Mouse (Mus musculus) spleen, adult 12 weeks (tissue): ENCODE data around the gene Gcnt2.

Source experiments
- DNase-seq: peaks from one replicate; pipeline ENCODE4 v3.0.0; 2022; ENCODE audit warnings: low spot score

Gcnt2 gene

GRCm38 (mm10) chr13:40859652-40860399 is at the start of gene Gcnt2:
Gcnt2 (plus strand) TSS chr13:40859754.
- DNase-seq, result no peak

DNA sequence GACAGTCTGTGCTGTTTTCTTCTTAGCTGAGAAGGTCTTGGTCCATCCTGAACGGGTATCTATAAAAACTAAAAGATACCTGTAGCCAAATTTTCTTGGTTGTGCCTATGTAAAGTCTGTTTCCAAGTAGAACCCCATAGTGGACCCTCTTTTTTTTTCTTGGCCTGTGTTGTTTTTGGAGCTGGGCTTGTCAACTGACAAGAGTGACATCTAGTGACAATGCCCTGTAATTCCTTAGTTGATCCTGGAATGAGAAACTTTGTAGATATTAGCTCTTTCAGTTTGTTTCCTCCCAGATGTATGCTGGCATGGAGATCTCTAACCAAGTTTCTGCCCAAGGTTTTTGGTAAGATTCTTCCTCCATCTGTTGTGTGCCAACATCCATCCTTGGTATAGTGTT is 38.9 kb upstream of the Gcnt2 start:
- DNase-seq, result no peak

DNA sequence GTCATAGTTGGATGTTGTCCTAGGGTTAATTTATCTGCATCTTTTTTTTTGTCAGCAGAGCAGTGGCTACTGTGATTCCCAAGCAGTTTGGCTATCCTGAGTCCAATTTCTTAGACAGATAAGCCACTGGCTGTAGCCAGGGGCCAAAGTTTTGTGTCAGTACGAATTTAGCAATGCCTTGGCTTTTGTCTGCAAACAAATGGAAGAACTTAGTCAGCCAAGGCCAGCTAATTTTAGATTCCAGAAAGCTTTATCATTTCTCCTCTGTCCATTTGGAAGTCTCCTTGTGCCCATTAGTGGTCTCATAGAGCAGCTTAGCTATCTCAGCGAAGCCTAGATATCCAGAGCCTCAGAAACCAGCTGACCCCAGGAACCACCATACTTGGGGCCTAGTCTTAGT is 37.6 kb upstream of the Gcnt2 start:
- no peak for DNase-seq

DNA sequence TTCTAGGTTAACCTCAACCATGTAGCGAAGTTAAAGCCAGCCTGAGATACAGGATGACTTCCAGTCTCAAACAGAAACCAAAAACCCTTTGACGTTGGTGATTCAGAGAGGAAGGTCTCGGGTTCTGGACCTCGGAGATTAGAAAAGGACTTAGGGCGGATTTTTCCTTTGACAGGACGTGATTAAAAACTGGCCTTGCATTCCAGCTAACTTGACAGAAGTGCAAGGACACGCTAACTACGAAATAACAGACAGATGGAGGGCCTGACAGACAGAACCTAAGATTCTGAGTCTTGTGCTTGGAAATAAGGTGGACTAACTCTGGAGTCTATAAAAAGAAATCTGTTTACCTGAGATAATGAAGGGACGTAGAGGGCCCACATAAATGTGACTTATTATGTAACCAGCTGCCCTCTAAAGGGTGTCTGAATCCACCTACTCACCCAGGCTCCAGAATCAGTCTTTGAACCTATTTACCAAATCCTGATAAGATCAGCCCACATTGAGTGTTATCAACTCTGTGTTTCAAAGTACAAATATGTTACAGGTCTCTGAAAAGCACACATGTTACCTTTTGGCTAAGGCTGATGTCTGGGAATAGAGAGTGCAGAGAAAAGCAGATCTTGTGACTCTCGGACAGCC is 18.3 kb upstream of the Gcnt2 start:
- DNase-seq, result no peak

GRCm38 (mm10) chr13:40842141-40842540 is 17.4 kb upstream of the Gcnt2 start:
- no peak for DNase-seq

DNA sequence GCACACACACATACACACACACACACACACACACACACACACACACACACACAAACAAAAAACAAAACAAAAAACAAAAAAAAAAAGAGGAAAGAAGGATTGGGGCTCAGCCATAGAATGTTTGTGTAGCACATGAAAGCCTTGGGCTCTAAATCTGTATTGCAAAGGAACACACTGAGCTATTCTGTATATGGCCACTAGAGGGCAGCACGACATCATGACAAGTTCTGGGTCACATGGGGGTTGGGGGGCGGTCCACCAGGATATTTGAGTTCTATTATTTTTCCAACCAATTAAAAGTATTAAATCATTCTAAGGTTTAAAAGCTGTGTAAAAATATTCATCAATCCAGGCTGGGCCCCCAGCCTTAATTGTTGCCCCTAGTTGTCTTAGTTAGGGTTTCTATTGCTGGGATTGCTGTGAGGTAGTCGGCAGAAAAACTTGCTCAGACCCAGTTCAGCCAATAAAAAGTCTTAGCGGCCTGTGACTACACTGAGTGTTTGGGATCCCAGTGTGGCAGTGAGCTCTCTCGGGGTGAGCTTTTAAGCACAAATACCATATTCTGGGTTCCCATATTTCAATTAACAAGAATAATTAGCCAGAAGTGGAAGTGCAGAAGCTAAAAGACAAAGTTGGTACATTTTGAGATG is 16.0 kb upstream of the Gcnt2 start:
- peak; percentile 7 for DNase-seq

- DNase-seq, result no peak
Measured at GRCm38 (mm10) chr13:40844144-40844543, 15.4 kb upstream of the Gcnt2 start.

- no peak for DNase-seq
Measured at GRCm38 (mm10) chr13:40845951-40846350, 13.6 kb upstream of the Gcnt2 start.

DNA sequence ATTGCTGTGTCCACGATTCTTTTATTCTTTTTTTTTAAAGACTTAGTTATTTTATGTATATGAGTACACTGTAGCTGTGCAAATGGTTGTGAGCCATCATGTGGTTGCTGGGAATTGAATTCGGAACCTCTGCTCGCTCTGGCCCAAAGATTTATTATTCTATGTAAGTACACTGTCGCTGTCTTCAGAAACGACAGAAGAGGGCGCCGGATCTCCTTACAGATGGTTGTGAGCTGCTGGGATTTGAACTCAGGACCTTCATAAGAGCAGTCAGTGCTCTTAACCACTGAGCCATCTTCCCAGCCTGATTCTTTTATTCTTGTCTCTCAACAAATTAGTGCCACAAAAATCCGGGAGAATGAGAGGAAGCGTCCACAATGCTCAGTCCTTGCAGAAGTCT is 13.2 kb upstream of the Gcnt2 start:
- no peak for DNase-seq

DNA sequence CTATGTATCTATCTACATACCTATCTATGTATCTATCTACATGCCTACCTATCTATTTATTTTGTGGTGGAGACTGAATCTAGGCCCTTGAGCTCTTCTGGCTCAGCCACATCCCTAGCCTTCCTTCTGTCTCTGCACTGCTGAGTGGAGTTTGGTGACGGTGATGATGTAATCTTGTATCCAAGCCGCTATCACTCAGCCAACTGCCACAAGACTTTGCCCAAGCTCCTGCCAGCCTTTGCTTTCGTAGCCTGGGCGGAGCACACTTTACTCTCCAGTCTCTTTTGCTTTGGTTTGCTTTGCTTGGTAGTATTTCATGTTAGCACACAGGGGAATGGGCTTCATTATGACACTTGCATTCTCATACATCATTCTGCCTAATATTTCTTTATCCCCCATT is 11.7 kb upstream of the Gcnt2 start:
- DNase-seq, result no peak

- DNase-seq, result no peak
Measured at GRCm38 (mm10) chr13:40850686-40851085, 8.9 kb upstream of the Gcnt2 start.

- DNase-seq, result no peak
Measured at GRCm38 (mm10) chr13:40851281-40851680, 8.3 kb upstream of the Gcnt2 start.

- DNase-seq, result no peak
Measured at GRCm38 (mm10) chr13:40851961-40852360, 7.6 kb upstream of the Gcnt2 start.

DNA sequence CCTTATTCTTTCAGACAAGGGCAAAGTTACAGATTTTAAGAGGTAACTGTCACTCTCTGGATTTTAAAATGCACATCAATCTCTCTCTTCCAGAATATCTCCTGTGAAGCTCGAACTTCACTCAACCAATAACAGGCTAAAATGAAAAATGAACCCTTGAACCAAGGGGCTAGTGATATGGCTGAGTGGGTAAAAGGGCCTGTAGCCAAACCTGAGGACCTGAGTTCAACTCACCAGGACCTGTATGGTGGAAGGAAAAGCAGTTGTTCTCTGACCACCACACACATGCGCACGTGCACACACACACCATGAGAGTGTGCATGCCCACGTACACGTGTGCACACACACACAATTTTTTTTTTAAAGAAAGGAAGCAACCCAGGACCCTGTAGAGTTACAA is 6.8 kb upstream of the Gcnt2 start:
- no peak for DNase-seq

DNA sequence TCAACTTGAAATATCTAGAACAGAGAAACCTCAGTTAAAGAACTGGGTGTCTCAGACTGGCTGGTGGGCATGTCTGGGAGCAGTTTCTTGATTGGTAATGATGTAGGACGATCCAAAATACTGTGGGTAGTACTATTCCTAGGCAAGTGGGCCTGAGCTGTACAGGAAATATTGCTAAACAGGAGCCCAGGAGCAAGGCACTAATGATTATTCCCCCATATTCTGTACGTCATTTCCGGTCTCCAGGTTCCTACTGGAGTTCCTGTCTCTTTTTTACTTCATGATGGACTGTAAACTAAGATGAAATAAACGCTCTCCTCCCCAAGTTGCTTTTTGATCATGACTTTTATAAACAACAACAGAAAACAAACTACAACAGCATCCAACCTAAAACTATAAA is 5.7 kb upstream of the Gcnt2 start:
- DNase-seq, result no peak

- DNase-seq, result no peak
Measured at GRCm38 (mm10) chr13:40854451-40855058, 5.0 kb upstream of the Gcnt2 start.

- no peak for DNase-seq
Measured at GRCm38 (mm10) chr13:40855266-40855665, 4.3 kb upstream of the Gcnt2 start.

- no peak for DNase-seq
Measured at GRCm38 (mm10) chr13:40856786-40857185, 2.8 kb upstream of the Gcnt2 start.

DNA sequence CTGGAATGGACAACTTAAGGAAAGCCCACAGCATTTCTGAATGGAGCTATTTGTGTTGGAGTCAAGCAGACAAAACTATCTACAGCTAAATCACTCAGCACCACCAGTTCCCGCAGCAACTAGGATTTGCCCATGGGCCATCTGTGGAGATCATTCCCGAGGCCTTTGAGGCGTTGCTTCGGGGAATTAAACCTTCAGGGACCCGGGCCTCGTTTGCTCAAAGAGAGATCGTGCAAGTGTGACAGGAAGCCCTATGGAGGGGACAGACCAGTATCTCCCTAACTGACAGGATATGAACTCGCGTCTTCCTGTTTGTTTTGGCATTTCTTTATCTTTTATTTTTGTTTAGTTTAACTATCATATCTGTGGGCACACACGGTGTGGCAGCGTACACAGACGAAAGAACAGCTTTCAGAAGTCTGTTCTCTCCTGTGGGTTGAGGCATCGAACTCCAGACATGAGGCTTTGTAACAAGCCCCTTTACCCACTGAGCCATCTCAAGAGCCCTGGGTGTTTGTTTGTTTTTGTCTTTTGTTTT is 2.2 kb upstream of the Gcnt2 start:
- no peak for DNase-seq

DNA sequence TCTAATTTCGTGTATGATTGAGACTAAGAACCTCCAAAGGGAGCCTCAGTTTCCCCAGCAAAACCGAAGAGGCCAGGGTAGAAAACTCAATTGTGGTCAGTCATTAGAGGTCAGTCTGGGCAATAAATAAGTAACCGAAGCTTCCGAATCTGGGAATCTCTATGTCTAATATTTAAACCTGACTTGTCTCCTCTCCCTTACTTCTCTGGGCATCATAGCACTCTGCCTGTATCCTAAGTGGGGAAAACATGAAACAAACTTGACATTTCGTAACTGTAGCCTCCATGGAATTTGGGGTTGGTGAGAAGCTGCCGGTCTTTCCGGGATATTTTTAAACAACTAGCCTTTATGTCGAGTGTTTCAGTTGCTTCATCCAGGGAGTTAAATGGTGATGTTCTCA is 329 bp upstream of the Gcnt2 start:
- DNase-seq, result no peak

GRCm38 (mm10) chr13:40863006-40863405 is 3.5 kb downstream of the Gcnt2 start:
- no peak for DNase-seq

DNA sequence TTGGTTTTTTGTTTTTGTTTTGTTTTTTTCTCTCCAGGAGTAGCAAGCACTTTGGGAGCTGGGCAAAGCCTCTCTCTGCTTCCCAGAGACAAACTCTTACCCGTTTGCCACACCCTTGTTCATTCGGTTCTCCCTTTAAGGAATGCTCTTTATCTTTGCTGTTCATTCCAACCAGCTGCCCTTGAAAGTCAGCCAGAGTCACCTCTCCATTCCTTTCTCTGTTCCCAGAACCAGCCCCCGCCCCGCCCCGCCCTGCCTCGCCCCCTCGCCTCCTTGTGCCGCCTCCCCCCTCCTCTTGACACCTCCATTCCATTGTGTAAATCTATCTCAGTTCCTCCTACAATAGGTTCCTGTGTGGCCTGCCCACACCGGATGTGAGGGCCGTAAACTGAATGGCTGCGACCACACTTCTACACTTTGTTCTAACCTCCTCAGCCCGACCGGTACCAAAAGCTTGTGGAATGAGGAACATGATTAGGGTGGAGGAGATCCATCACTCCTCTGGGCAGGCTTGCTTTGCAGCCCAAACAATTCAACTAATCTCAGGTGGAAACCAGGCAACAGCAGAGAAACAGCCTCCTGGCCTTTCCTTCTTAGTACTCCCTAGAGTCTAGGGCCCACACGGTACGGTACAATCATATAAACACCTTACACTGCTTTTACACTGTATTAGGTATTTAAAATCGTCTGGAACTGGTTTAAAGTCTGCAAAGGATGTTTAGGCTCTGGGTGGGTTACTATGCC is 9.5 kb downstream of the Gcnt2 start:
- DNase-seq, result no peak
